Mouse (Mus musculus): ENCODE data around the gene Ppia. TPM values are rescaled to one million over a fixed set of nuclear protein-coding genes. Genes with fewer than 3 reads are reported as not detected.
A peak's percentile ranks its signal among the peaks of the same experiment; 100 is the strongest.
"Not testable (repeated sequence)": the region's sequence is repeated elsewhere in the genome, so short reads cannot be mapped to it uniquely, and the experiment has no call there.

The Ppia gene
- total RNA-seq, 2 experiments from 2014 or later = 765 to 781 TPM

DNA sequence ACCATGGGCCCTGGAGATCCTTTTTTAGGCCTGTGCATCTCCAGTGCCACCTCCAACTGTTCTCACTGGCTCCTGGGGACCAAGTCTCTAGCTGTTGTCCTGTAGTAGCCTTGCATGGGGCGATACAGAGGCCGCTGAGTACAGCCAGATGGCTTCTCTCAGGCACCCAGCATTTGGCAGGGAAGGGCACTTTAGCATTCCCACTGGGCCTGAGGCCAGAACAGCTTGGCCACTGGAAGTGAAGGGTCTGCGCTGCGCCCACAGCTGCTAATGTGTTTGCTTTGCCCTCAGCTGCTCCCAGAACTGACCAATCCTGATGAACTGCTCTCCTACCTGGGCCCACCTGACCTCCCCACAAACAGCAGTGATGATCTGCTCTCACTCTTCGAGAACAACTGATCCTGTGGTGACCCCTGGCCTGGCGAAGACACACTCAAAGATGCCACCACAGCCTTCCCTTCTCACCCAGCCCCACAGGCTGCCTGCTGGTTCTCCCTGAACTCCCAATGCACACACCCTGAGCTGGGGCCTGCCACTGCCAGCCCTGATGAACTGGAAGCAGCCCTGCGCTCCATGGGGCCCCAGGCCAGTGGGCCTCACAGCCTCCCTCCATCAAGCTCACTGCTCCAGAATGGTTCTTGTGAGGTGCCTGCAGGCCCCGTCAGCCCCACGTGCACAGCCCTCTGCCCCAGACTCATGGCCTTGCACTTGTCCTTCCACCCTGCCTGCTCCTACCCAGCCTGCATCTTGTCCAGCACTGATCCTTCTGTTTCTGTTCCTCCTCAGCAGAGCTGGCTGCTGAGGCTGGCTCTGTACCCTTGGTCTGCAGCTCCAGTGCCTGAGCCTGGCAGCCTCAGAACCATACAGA lies 10.3 kb upstream of the Ppia start:
- DNase-seq = peak; percentile 55

DNA sequence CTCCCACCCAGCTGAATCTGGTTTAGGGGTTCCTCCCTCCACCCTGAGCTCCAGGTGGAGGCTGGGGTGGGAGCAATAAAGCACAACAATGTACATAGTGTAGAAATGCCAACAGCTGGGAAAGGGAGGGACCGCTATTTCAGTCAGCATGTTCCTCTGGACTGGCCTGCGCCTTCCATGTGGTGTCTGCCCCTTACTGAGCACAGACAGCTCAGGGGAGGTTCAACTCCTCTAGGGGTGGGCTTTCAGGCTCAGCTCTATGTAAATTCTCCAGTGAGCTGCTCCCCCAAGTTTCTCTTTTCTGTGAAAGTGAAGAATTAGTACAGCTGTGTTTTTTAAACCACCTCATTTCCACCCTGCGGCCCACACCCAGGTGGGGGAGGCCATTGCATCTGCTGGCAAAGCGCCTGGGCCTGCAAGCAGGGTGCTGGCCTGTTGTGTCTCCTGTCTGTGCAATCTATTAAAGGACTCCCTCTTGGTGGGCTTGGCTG lies 9.6 kb upstream of the Ppia start:
- DNase-seq = peak; percentile 57

DNA sequence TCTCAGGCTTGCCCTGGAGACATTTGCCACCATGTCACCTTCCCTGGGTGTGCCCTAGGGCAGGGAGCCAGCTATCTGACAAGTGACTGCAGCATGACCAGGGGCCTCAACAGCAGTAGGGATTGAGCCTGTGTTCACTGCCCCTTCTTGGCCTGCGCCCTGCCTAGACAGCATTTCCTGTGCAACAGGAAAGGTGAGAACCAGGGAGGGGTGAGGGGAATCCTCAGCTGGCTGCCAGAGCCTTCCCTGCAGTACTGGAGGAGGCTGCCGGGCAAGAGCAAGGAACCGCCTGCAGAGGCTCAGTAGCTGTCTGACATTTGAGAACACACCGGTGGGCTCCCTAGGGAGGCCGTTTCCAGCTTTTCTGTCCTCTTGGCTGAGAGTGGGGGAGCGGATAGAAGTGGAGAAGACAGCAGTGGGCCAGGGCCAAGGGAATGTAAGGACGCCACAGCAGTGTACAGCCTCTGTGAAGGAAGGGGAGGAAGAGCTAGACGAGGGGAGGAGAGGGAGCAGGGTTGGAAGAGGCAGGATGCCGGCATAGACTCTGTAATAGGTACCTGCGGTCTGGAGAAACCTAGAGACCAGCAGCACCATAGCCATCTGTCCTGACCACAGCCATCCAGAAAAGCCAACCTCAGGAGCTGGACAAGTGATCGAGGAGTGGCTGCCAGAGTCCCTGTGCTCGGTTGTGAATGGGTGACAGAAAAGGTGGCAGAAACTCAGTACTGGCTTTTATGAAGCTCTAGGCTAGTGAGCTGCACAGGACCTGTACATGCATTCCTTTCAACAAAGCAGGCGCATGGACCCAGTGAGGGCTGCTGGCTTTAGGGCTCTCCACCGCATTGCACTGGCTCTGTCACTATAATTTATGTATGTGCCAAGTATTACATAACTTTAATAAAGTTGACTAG lies 8.7 kb upstream of the Ppia start:
- DNase-seq = peak; percentile 70

DNA sequence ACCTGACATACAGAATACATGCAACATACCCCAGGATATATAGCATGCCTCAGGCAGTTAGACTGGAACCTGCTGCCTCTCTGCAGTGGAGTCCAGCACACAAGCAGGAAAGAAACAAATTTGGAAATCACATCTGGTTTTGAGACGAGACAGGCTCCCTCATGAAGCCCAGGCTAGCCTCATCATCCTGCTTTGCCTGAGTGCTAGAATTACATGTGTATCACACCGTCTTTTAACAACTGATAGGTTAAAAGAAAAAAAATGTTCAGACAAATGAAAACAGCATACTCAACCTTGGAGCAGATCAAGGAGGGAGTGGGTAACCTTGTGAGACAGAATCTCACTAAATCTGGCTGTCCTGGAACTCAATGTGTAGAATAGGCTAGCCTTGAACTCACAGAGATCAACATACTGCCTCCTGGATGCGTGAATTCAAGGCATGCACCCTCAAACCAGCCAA lies 8.1 kb upstream of the Ppia start:
- no peak for DNase-seq

DNA sequence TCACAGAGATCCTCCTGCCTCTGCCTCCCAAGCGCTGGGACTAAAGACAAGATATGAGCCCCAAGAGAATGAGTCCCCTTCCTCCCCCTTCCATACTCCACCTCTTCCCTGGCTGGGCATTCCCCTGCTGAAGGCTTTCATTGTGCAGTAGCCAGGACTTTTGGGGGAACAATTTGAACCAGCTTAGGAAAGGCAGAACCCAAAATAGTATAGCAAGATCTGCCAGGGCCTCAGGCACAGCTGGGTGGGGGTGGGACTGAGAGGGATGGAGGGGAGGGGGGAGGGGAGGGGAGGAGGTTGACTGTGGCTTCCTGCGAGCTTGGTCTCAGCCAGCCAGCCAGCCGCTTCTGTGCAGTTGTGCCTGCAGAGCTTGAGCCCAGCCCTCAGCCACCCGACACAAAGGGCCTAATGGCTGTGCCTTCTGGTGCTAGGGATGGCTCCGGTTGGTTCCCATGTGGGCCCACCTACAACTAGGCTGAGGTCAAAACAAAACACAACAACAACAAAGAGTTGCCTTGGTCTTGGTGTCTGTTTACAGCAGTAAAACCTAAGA lies 5.1 kb upstream of the Ppia start:
- DNase-seq = no peak

DNA sequence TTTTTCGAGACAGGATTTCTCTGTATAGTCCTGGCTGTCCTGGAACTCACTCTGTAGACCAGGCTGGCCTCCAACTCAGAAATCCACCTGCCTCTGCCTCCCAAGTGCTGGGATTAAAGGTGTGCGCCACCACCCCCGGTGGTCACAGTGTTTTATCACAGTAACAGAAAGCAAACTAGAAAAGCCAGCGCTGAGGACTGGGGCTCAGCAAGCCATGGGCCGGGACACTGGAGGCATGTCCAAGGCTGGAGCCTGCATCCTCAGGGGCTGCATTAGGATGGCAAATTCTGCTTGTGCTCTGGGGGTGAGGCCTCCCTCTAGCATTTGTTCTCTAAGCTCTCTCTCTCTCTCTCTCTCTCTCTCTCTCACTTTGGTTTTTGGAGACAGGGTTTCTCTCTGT lies 4.5 kb upstream of the Ppia start:
- not testable (repeated sequence) for DNase-seq

DNA sequence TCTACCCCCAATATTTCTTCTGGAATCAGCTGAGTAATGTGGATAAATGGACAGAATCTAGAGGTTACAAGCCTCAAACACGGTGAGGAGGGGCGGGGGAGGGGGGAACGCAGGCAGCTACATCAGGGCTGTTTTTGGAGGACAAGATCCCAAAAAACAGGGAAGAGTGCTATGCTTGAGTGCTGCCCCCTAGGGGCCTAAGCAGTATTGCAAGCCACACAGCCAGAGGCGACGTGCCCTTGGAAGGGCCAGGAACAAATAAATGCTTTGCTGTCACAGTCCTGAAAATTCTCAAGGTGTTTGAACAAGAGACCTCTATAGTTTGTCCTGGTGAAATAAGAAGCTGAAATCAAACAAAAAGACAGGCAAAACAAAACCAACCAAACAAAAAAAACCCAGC lies 3.6 kb upstream of the Ppia start:
- DNase-seq = peak; percentile 93

DNA sequence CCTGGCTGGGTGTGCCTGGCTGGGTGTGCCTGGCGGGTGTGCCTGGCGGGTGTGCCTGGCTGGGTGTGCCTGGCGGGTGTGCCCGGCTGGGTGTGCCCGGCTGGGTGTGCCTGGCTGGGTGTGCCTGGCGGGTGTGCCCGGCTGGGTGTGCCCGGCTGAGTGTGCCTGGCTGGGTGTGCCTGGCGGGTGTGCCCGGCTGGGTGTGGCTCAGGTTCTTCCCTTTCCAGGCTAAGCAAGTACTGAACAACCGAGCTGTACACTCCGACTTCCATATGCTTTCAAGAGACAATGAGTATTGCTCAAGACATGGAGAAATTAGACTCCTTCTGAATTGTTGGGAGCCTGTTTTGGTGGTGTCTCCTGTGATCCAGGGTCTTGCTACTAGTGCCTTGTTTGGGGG lies 2.0 kb upstream of the Ppia start:
- DNase-seq = no peak

DNA sequence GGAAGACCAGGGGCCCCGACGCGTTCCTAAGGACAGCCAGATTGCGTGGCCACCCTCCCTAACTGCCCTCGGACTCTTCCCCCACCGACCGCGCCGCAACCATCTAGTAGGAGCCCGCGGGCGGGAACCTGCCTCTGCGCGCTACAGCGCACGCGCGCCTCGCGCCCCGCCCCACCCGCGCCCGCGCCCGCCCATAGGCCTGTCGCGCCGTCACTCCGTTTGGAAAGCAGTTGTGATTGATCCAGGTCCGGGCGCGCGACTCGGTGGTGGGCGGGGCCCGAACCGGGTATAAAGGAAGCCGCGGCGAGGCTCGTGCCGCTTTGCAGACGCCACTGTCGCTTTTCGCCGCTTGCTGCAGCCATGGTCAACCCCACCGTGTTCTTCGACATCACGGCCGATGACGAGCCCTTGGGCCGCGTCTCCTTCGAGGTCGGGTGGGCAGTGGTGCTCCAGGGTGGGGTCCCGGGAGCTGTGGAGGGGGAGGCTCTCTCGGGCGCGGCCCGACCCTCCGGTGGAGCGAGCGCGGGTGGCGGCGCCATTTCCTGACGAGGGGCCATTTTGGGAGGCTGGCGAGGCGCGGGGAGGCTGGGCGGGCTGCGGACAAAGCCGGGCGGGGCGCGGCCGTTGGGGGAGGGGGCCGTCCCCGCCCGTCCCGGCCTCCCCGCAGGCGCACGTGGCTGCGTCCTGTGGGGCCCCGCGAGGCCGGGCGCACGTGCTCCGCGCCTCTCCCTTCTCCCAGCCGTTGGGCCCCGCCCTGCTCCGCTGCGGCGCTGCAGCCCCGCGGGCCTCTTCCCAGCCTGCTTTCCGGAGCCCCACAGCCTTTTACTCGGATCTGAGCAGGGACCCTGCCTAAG lies 535 bp downstream of the Ppia start:
- peak; percentile 99 for DNase-seq

DNA sequence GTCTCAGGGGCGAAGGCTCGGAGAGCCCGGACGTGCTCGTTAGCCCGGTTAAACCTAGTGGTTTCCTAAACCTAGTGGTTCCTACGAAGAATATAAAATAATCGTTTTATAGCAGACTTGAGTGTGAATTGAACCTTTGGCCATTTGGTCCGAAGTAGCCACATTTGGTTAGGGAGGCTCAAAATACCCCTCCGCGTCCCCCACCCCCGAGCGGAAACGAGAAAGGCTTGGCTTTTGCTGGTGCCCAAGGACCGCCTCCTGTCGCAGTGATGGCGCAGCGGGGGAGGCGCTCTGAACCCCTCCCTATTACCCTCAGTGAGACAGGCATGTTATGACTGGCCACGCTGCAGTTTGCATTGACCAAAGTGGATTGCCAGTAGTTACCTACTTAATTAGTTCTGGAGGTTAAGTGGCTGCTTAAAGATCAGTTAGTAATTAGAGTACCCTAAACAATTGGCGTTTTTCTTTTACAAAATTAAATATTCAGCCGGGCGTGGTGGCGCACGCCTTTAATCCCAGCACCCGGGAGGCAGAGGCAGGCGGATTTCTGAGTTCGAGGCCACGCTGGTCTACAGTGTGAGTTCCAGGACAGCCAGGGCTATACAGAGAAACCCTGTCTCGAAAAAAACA lies 1.3 kb downstream of the Ppia start:
- peak; percentile 78 for DNase-seq

DNA sequence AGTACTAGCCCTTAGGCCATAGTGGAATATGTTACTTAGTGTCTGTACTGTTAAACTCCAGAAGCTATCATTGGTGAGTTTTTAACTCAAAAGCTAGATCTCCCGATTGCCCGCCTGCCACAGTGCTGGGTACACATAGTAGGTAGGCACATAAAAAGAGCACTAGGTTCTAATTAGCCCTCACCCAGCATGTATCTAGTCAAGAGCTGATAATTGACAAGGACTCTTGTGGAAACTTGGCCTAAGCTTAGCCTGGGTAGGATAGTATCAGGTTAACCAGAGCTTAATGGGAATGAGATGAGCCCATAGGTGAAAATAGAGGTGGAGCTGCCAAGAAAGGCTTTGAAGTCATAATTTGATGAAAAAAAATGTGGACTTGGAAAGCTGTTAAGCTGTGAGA lies 1.8 kb downstream of the Ppia start:
- no peak for DNase-seq

DNA sequence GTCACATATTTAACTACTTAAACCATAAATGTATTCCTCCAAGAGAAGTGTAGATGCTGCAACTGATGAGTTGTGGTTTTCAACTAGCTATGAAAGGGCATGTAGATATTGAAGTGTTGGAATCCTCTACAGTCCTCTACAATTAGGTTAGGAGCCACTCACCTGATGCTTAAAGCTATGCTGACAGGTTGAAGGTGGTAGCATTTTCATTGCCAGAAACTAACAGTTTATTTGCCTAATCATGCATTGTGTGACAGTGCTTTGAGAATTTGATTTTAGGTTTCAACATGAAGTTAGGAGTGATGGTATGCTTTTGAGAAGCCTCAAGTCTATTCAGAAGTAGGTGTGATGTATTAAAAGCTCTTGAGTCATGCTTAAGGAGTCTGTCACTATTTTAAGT lies 2.2 kb downstream of the Ppia start:
- no peak for DNase-seq

DNA sequence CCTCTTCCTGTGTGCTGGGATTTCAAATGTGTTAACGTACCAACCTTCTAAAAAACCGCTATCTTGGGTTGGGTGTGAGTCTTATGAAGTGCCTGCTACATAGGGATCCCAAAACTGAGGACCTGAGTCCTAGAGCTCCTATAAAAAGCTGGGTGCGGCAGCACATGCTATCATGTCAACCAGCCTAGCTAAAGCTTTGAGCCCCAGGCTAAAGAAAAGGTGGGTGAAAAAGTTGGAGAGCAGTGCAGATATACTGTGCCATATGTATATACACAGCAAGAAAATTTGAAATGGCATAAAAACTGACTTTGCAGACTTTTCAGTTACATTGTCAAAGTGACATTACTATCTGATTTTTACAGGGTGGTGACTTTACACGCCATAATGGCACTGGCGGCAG lies 3.5 kb downstream of the Ppia start:
- no peak for DNase-seq

DNA sequence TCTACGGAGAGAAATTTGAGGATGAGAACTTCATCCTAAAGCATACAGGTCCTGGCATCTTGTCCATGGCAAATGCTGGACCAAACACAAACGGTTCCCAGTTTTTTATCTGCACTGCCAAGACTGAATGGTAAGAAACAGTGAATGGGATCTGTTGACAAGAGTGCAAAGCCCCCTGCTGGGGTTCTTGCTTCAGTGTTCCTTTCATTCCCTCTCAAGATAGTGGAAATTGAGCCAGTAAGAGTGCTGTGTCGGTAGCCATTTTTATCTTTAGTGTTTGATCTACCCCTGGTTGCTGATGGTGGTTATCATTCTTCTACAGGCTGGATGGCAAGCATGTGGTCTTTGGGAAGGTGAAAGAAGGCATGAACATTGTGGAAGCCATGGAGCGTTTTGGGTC lies 3.9 kb downstream of the Ppia start:
- not testable (repeated sequence) for DNase-seq

DNA sequence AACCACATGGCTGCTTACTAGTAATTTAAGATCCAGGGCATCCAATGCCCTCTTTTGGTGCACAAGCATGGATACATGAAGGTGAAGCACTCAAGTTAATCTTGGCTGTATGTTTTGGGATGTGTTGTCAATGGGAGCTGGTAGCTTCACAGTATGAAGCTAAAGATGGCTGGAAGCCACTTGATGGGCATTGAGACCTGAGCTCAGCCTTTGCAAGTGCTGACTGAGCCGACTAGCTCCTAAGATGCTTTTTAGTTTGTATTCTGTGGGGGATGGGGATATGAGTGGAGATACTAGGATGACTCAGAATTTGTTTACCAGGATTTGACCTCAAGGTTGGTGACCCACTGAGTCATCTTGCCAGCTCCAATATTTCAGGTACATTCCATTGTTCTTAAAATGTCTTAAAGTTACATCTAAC lies 5.0 kb downstream of the Ppia start:
- DNase-seq = no peak

DNA sequence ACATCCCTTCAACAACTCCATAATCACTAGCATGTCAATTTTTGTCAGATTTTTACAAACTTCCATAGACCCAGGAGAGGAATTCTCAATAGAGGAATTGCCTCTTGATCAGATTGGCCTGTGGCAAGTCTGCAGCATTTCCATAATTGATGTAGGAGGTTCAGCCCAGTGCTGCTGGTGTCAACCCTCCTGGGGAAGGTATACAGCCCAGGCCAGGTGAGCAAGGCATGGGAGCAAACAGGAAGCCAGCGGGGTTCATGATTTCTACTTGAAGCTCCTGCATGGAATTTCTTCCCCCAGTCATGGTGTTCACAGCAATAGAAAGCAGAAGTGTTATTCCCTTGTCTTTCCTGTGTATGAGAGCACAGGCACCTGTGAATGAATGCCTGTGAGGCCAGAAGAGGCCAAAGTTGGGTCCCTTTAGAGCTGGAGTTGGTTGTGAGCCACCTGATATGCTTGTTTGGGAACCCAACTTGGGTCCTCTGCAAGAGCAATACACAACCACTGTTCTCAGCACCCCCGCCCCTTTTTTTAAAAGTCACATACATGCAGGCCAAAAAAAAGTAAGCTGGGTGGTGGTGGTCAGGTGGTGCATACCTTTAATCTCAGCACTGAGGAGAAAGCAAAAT lies 5.6 kb downstream of the Ppia start:
- no peak for DNase-seq

DNA sequence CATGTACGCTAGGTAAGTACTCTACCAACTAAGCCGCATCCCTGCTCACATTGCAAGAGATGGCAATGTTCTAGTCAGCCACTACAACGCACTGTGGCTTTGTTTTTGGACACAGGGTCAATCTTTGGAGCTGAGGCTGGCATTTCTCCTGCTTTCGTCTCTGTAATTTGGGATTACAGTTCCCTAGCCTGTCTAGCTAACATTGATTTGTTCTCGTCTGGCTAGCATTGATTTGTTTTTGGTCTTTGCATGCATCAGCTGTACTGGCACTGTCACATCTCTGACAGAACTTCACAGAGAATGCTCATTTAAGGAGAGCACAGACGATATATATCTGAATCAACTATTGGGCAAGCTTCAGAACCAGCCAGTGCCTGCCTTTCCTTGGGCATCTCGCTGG lies 14.9 kb downstream of the Ppia start:
- no peak for DNase-seq

DNA sequence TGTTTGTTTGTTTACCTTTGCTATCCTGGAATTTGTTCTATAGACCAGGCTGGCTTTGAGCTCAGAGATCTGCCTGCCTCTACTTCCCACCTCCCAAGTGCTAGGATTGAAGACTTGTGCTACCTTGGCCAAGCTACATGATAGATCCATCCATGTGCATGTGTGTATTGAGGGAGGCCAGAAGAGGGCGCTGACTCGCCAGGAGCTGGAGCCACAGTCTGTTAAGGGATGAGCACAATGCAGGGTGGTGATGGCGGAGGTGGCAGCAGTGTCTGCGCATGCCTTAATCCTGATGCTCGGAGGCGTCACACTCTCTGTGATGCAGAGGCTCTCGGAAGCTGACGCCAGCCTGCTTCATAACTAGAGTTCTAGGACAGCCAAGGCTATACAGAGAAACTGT lies 21.2 kb downstream of the Ppia start:
- DNase-seq = peak; percentile 54

DNA sequence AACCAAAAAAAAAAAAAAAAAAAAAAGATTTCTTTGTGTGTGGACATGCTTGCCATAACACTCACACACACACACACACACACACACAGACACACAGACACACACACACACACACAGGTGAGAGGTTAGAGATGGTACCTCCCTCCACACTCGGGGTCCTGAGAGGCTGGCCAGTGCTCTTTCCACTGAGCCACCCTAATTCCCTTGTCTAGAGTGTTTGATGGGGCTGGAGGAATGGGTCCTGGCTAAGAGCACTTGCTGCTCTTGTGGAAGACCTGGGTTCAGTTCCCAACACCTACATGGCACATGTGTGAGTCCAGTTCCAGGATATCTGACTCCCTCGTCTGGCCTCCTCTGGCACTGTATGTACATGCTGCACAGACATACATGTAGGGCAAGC lies 22.4 kb downstream of the Ppia start:
- no peak for DNase-seq

DNA sequence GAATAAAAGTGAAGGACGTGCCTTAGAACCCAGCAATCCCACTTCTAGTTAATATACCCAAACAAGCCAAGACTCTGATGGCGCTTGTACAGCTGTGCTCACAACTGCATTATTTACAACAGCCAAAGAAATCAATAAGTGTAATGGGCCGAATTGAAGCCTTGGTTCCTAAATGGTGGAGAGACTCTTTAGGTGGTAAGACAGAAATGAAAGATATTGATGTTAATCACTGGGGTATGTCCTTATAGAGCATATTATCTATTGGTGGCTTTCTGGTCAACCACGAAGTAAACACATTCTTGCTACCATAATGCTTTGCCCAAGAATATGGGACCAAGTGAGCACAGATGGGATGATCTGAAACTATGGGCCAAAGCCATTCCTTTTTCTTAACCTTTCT lies 24.9 kb downstream of the Ppia start:
- DNase-seq = no peak

DNA sequence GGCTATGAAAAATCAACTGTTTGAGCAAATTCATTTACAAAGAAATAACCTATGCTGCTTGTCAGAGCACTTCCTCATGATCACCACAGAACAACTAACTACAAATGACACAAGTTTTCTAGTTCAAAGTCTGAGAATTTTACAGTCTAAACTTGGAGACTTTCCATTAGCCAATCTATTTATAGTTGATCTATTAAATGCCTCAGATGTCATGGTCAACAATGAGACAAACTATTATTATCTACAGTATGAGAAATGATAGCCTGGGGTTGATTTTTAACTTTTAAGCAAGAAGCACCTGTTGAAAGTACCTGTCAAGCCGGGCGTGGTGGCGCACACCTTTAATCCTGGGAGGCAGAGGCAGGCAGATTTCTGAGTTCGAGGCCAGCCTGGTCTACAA lies 27.3 kb downstream of the Ppia start:
- DNase-seq = no peak
